Mouse (Mus musculus): ENCODE data around the gene Sf3b1. TPM values are rescaled to one million over a fixed set of nuclear protein-coding genes. Genes with fewer than 3 reads are reported as not detected.
A peak's percentile ranks its signal among the peaks of the same experiment; 100 is the strongest.
"Not testable (repeated sequence)": the region's sequence is repeated elsewhere in the genome, so short reads cannot be mapped to it uniquely, and the experiment has no call there.

The Sf3b1 gene
- polyA plus RNA-seq, 1 experiment, result 58.4 TPM

DNA sequence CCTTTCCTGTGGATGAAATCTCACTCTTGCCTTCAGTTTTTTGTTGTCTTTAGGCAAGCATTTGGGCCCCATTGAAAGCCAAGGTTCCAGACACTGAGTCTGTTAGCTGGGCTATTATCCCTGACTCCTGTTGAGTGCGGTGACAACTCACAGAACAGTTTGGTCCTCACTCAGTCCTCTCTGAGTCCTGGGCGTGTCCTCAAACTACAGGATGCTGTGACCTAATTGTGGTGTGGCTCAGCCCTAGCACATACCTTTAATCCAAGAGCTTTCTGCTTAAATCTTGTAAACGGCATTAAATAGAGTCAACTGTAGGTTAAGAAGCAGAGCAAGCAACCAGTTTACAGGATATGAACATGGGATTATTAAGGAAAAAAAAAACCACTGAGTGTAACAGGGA is 15.9 kb upstream of the Sf3b1 start:
- Histone ChIP-seq H3K4me1 (ENCODE audit: control insufficient read depth, insufficient read depth, insufficient read length, low read length) (no peaks in the 10 kb centered on the region), H3K4me3 (ENCODE audit: insufficient read depth, low read depth, low read length) (no peak overlapping the region), H3K27ac (replicated peaks; ENCODE audit: low read depth, low read length) (no peak overlapping the region)

DNA sequence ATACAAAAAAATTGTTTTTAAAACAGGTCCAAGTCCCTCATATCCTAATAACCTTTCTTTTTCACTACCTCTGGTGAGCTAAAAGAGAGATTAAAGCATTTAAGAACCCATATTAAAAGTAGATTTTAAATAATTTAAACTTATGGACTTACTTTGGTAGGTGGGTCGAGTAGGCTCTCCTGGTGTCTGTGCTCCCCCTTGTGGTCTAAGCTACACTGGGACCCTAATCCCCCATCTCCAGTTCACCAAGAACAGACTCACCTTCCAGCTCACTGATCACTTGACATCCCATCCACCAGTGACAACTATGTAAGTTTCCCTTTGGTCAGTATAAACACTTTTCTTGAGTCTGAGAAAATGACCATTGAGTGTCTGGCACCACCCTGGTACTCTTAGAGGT is 15.0 kb upstream of the Sf3b1 start:
- Histone ChIP-seq H3K4me3 (ENCODE audit: insufficient read depth, low read depth, low read length) (no peak overlapping the region), H3K4me1 (ENCODE audit: control insufficient read depth, insufficient read depth, insufficient read length, low read length) (no peaks in the 10 kb centered on the region), H3K27ac (replicated peaks; ENCODE audit: low read depth, low read length) (no peak overlapping the region)

DNA sequence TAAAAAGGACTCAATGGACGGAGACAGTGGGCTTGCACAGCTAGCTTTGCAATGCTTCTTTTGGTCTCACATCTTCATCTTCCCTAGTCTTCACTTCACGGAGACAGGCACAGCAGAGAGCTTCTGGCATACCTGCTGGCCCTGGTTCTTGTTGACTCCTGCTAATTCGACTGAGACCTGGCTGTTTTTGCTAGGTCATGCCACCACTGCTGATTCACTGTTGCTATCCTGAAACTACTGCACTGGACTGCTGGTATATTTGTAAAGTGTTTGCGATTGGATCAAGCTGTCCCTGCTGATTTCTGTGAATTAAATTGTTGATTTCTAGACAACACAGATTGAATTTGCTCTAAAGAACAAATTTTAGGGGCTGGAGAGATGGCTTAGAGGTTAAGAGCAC is 14.4 kb upstream of the Sf3b1 start:
- no peak overlapping the region for H3K27ac ChIP-seq (replicated peaks; ENCODE audit: low read depth, low read length)
- no peaks in the 10 kb centered on the region for H3K4me1 ChIP-seq (ENCODE audit: control insufficient read depth, insufficient read depth, insufficient read length, low read length)
- no peak overlapping the region for H3K4me3 ChIP-seq (ENCODE audit: insufficient read depth, low read depth, low read length)

DNA sequence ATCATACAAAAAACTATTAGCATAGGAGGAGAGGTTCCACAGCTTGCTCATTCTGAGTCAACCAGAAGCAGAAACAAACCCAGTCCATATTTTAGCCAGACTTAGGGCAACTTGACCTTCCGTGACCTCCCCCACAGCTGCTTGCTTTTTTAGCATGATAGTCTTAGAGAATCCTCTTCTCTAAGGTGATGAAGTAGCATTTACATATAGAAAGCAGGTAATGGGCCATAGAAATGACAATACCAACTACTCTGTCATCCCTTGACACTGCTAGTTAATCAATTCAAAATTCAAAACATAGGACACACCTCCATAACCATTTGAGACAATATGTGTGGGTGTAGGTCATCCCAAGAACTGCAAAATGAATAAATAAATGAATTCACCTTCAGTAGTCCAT is 12.7 kb upstream of the Sf3b1 start:
- Histone ChIP-seq H3K27ac (replicated peaks; ENCODE audit: low read depth, low read length) (no peak overlapping the region), H3K4me3 (ENCODE audit: insufficient read depth, low read depth, low read length) (no peak overlapping the region), H3K4me1 (ENCODE audit: control insufficient read depth, insufficient read depth, insufficient read length, low read length) (no peaks in the 10 kb centered on the region)

DNA sequence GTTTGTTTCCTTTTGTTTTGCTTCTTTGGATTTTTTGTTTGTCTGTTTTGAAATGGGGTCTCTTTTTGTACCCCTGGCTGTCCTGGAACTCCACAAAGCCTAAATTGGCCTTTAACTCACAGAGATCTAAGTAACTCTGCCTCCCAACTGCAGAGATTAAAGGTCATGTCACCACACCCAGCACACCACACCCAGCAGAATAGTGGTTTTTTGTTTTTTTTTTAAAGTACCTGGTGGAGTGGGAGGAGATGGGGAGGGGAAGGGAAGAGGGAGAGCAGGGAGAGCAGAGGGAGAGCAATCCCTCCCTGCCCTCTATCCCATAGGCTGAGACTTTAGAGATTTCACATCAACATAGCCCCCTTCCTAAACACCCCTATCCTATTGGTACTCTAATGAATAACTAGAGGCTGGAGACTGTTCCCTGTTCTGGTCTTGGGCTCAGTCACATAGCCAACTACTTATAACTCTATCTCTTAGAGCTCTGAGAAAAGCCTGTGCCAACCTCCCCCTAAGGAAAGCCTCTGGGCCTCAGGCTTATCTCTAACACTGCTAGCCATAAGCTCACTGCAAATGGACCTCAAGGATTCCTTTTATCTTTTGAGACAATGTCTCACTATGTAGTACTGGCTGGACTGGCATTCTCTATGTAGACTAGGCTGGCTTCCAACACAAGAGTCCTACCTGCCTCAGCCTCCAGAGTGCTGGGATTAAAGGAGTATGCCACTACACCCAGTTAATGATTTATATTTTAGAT is 3.9 kb upstream of the Sf3b1 start:
- no peak overlapping the region for H3K27ac ChIP-seq (replicated peaks; ENCODE audit: low read depth, low read length)
- H3K4me3 ChIP-seq (ENCODE audit: insufficient read depth, low read depth, low read length), result no peak overlapping the region
- H3K4me1 ChIP-seq (ENCODE audit: control insufficient read depth, insufficient read depth, insufficient read length, low read length), result no peaks in the 10 kb centered on the region

DNA sequence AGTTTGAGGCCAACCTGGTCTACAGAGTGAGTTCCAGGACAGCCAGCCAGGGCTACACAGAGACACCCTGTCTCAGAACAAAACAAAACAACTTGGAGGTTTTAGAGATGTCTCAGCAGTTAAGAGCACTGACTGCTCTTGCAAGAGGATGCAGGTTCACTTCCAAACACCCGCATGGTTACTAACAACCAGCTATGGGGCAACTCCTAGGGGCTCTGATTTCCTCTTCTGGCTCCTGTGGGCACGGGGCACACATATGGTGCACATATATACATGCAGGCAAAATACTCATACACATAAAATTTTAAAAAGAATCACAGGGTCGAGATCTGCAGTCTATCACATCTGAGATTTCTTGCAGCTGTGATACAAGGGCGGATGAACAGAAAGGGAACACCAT is 2.2 kb upstream of the Sf3b1 start:
- no peaks in the 10 kb centered on the region for H3K4me1 ChIP-seq (ENCODE audit: control insufficient read depth, insufficient read depth, insufficient read length, low read length)
- H3K27ac ChIP-seq (replicated peaks; ENCODE audit: low read depth, low read length), result peak overlapping the region; percentile 90
- peak overlapping the region; percentile 53 for H3K4me3 ChIP-seq (ENCODE audit: insufficient read depth, low read depth, low read length)

DNA sequence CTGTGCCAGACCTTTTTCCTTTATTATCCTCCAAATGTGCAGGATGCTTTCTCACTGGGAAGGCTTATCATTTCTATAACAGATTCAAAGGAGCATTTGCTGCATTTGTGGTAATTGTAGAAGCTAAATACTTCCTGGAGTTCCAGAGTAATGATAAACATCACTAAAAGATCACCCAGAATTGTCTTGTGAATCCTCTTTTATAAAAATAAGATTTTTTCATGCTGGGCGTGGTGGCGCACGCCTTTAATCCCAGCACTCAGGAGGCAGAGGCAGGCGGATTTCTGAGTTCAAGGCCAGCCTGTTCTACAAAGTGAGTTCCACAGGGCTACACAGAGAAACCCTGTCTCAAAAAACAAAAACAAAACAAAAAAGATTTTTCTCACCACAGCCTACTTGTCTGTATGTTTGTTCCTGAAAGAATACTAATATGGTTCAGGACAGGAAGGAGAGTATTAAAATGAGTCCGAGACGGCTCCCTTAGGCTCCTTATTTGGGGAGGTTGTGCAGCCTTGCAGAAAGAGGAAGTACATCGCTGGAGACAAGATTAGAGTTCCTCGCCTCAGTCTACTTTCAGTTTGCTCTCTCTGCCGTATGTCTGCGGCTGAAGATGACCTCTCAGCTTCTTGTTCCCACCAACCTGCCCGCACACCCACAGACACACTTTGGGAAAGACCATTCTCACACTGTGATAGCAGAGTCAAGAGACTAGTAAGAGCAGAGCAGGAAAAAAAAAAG is 1.4 kb upstream of the Sf3b1 start:
- 0 out of 2 replicates have a peak, but pooled peaks cover 2% of the 10 kb centered on the region for H3K4me1 ChIP-seq (ENCODE audit: control insufficient read depth, insufficient read depth, insufficient read length, low read length)
- peak overlapping the region; percentile 53 for H3K4me3 ChIP-seq (ENCODE audit: insufficient read depth, low read depth, low read length)
- H3K27ac ChIP-seq (replicated peaks; ENCODE audit: low read depth, low read length), result peak overlapping the region; percentile 90

DNA sequence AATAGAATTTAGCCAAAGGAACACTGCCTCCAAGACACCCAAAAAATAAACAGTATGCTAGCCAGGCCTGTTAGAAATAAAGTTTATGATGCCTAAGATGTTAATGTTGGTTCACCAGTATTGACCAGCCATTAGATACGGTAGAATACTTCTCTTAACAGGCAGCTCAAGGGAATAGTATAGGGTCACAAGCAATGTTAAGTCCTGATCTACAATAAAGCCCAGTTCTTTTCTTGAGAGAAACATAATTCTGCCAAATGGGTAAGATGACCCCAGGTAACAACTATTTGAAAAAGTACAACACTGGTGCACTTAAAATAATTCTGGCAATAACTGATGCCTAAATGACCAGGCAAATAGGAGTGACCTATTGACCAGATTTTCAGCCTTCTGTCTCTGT is 685 bp upstream of the Sf3b1 start:
- Histone ChIP-seq H3K4me3 (ENCODE audit: insufficient read depth, low read depth, low read length) (peak overlapping the region; percentile 88; the same call in 1 of the 2 replicates), H3K27ac (replicated peaks; ENCODE audit: low read depth, low read length) (peak overlapping the region; percentile 93; the same call in 1 of the 2 replicates), H3K4me1 (ENCODE audit: control insufficient read depth, insufficient read depth, insufficient read length, low read length) (0 out of 2 replicates have a peak, but pooled peaks cover 2% of the 10 kb centered on the region)

DNA sequence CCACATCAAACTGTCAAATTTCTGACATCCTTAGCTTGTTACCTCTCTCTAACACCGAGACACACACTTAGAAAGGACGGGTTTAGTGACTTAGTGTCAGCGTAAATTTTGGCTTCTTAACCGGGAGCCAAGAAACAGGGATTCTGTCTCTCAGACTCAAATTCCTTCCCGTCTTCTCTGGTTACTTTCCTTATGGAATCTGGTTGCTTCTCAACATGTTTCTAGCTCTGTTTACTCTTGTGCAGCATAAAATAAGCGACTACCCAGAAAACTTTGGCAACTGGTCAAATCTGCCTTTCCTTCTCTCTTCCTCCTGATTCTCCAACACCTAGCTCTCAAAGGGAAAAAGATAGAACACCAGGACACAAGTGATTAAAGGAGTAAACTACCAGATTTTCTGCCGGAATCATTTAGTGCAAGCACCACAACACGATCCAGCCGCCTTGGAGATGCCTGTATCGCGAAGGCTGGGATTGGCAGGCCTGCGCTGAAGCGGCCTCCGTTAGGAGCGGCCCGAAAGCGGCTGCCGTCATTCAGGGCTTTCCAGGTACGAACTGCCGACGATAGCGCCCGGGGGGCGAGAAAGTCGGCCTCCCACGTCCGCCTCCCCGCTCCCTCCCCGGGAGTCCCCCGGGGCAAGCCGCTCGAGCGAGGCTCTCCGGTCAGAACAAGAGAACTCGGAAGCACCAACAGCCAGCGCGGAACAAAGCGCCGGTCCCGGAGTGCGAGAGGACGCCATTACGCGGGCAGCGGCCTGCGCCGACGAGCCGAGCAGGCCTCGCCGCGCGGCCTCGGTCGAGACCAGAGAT is 633 bp downstream of the Sf3b1 start:
- 0 out of 2 replicates have a peak, but pooled peaks cover 2% of the 10 kb centered on the region for H3K4me1 ChIP-seq (ENCODE audit: control insufficient read depth, insufficient read depth, insufficient read length, low read length)
- H3K27ac ChIP-seq (replicated peaks; ENCODE audit: low read depth, low read length), result peak overlapping the region; percentile 99
- peak overlapping the region; percentile 99 for H3K4me3 ChIP-seq (ENCODE audit: insufficient read depth, low read depth, low read length)

DNA sequence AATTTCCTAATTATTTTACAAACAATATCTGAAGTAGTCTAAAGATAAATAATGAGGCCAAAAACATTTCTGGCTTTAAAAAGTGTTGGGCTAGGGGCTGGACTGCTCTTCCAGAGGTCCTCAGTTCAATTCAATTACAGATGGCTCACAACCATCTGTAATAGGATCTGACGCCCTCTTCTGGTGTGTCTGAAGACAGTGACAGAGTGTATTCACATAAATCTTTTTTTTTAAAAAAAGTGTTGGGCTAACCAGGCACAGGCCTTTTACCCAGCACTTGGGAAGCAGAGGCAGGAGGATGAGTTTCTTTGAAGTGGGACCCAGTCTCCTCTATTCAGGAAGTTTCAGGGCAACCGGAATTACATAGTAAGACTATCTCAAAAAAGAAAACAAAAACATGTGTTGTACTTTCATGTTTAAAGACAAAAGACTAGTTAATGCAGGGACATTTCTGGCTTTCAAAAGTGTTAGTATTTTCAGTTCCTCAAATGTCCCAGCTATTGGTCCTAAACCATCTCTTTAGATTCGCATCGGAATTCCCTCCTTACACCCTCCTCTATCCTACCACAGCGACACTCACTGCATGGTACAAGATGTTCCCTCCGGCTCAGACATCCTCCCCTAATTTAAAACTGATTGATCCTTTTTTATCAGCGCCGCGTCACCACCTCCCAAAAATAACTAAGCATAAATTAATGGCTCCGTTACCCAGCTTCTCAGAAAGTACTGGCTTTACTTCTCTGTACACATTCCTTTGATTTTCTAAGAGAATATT is 1.4 kb downstream of the Sf3b1 start:
- Histone ChIP-seq H3K4me3 (ENCODE audit: insufficient read depth, low read depth, low read length) (peak overlapping the region; percentile 99), H3K4me1 (ENCODE audit: control insufficient read depth, insufficient read depth, insufficient read length, low read length) (0 out of 2 replicates have a peak, but pooled peaks cover 2% of the 10 kb centered on the region), H3K27ac (replicated peaks; ENCODE audit: low read depth, low read length) (peak overlapping the region; percentile 99)

DNA sequence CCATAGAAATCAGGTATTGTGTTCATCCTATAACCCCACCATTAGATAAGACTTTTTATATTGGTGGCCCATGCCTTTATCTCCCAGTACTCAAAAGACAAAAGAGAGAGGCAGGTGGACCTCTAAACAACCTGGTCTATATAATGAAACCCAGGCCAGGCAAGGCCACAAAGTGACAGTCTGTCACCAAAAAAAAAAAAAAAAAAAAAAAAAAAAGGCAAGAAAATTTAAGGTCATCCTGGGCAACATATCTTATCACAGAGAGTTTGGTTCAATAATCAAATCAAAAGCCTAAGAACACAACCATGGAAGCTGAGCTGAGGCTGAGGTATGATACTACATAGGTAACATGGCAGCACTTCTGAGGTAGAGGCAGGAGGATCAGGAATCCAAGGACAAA is 5.4 kb downstream of the Sf3b1 start:
- 0 out of 2 replicates have a peak, but pooled peaks cover 2% of the 10 kb centered on the region for H3K4me1 ChIP-seq (ENCODE audit: control insufficient read depth, insufficient read depth, insufficient read length, low read length)
- no peak overlapping the region for H3K27ac ChIP-seq (replicated peaks; ENCODE audit: low read depth, low read length)
- no peak overlapping the region for H3K4me3 ChIP-seq (ENCODE audit: insufficient read depth, low read depth, low read length)

DNA sequence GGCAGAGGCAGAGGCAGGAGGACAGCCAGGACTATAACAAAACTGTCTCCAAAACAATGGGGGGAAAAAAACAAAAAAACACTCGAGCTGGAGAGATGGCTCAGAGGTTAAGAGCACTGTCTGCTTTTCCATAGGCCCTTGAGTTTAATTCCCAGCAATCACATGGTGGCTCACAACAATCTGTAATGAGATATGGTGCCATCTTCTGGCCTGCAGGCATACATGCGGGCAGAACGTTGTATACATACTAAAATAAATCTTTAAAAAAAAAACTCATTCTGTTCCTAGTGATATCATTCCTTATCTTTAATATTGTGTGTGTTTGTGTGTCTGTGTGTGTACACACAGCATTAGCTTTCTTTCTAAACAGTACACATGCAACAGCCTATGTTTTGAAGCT is 14.8 kb downstream of the Sf3b1 start:
- Histone ChIP-seq H3K27ac (replicated peaks; ENCODE audit: low read depth, low read length) (no peak overlapping the region), H3K4me1 (ENCODE audit: control insufficient read depth, insufficient read depth, insufficient read length, low read length) (no peaks in the 10 kb centered on the region), H3K4me3 (ENCODE audit: insufficient read depth, low read depth, low read length) (no peak overlapping the region)

DNA sequence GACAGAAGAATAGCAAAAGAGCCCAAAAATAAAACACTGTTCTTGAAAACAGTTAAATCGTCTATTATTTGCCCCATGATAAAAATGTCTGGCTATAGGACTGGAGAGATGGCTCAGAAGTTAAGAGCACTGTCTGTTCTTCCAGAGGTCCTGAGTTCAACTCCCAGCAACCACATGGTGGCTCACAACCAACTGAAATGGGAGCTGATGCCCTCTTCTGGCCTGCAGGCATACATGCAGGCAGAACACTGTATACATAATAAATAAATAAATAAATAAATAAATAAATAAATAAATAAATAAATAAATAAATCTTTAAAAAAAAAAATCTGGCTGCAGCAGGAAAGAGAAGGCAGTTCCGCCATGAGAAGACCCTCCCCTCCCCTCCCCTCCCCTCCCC is 19.0 kb downstream of the Sf3b1 start:
- not testable (repeated sequence) for H3K4me3 ChIP-seq (ENCODE audit: insufficient read depth, low read depth, low read length); H3K27ac ChIP-seq (replicated peaks; ENCODE audit: low read depth, low read length); H3K4me1 ChIP-seq (ENCODE audit: control insufficient read depth, insufficient read depth, insufficient read length, low read length)

DNA sequence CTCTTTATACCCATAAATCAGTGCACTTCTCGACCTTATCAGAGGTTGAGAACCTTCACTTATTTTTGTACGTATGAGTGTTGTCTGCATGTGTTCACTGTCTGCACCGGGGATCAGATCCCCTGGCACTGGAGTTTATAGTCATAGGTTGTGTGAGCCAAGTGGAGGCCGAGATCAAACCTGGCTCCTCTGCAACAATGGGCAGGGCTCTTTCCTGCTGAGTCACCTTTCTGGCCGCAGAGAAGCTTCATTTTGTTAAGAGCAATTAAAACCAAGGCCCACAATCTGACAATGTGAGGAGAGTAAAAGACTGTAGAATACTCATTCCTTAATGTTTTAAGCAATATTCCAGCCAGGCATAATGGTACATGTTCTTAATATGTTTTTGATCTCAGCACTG is 33.7 kb downstream of the Sf3b1 start:
- Histone ChIP-seq H3K4me1 (ENCODE audit: control insufficient read depth, insufficient read depth, insufficient read length, low read length) (no peaks in the 10 kb centered on the region), H3K27ac (replicated peaks; ENCODE audit: low read depth, low read length) (no peak overlapping the region), H3K4me3 (ENCODE audit: insufficient read depth, low read depth, low read length) (no peak overlapping the region)

Data from brown adipose tissue, adult 24 weeks (tissue).